Mouse (Mus musculus) embryonic fibroblast, embryonic 13.5 days (primary cell): Measurements from ENCODE around the gene Gm11541. TPM values are rescaled to one million over a fixed set of nuclear protein-coding genes. Genes with fewer than 3 reads are reported as not detected.
A peak's percentile ranks its signal among the peaks of the same experiment; 100 is the strongest.
"Not testable (repeated sequence)": the region's sequence is repeated elsewhere in the genome, so short reads cannot be mapped to it uniquely, and the experiment has no call there.

ENCODE experiments used
- H3K27ac ChIP-seq: 2 replicates; pipeline ENCODE4 v1.5.1; 2012; ENCODE audit warnings: low read length, control low read depth, inconsistent platforms; ENCODE audit not compliant: insufficient read depth
- H3K4me1 ChIP-seq: 2 replicates; pipeline ENCODE4 v1.6.1; 2011; ENCODE audit warnings: low read length; ENCODE audit not compliant: control insufficient read depth, insufficient read depth
- H3K4me3 ChIP-seq: 2 replicates; pipeline ENCODE4 v1.5.1; 2011; ENCODE audit warnings: mild to moderate bottlenecking, control low read depth, low read length; ENCODE audit not compliant: insufficient read depth
- CTCF ChIP-seq: IDR thresholded peaks from 2 replicates; pipeline ENCODE4 v1.5.1; 2011; ENCODE audit warnings: mild to moderate bottlenecking, control low read depth, low read length, moderate library complexity, borderline replicate concordance; ENCODE audit not compliant: insufficient read depth
- POLR2A ChIP-seq: IDR thresholded peaks from 2 replicates; pipeline ENCODE4 v1.6.1; 2011; ENCODE audit warnings: low read depth, mild to moderate bottlenecking, control low read depth, low read length, moderate library complexity
- polyA plus RNA-seq: library from polyadenylated mRNA; stranded (reverse); fragments of >200 nt; gene quantifications from 2 replicates; pipeline ENCODE4 v1.2.4, GENCODE M21; 2011; ENCODE audit warnings: low read depth; ENCODE audit not compliant: missing spikeins, insufficient read length

Gm11541 gene
- polyA plus RNA-seq, 1 experiment = not detected

GRCm38 (mm10) chr11:94697703-94698464 lies 6.4 kb downstream of the Gm11541 start:
- Histone ChIP-seq H3K4me1 (no peaks in the 10 kb centered on the region), H3K4me3 (no peak overlapping the region), H3K27ac (no peak overlapping the region)
- TF ChIP-seq CTCF (no peak), POLR2A (no peak)

DNA sequence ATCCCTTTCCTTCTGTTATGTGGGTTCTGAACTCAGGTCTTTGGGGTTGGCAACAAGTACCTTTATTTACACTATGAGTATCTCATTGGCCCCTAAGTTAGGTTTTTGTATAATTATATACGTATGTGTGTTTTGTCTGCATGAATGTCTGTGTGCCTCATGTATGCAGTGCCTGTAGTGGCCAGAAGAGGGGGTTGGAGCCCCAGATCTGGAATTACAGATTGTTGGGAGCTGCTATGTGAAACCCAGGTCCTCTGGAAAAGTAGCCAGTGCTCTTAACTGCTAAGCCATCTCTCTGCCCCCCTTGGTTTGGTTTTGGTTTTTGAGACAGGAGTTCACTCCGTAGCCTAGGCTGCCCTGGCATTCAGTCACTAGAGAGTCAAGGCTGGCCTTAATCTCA lies 7.2 kb downstream of the Gm11541 start:
- H3K4me1 ChIP-seq = no peaks in the 10 kb centered on the region
- no peak overlapping the region for H3K27ac ChIP-seq
- TF ChIP-seq POLR2A (no peak), CTCF (no peak)
- H3K4me3 ChIP-seq = no peak overlapping the region

- H3K4me3 ChIP-seq = no peak overlapping the region
- H3K27ac ChIP-seq = no peak overlapping the region
- no peaks in the 10 kb centered on the region for H3K4me1 ChIP-seq
- TF ChIP-seq CTCF (no peak), POLR2A (no peak)
Observed at GRCm38 (mm10) chr11:94695508-94695907, 8.8 kb downstream of the Gm11541 start.

GRCm38 (mm10) chr11:94692502-94692901 lies 11.8 kb downstream of the Gm11541 start:
- H3K4me1 ChIP-seq, H3K4me3 ChIP-seq, H3K27ac ChIP-seq: not testable (repeated sequence)

DNA sequence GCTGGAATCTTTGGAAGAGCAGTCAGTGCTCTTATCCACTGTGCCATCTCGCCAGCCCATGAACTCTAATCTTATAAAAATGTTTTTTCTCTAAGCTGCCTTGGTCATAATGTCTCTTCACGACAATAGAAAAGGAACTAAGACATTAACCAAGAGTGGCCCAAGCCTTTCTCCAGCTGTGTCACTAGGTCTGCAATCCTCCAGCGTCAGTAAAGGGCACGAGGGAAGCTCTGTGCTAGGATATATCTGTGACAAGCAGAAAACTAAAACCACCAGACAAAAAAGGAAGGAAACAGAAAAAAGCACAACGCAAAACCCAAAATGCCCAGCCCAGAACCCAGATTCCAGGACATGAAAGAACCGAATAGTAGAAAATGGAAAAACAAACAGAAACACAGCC lies 17.1 kb downstream of the Gm11541 start:
- no peak overlapping the region for H3K27ac ChIP-seq
- no peaks in the 10 kb centered on the region for H3K4me1 ChIP-seq
- TF ChIP-seq CTCF (no peak), POLR2A (no peak)
- no peak overlapping the region for H3K4me3 ChIP-seq

DNA sequence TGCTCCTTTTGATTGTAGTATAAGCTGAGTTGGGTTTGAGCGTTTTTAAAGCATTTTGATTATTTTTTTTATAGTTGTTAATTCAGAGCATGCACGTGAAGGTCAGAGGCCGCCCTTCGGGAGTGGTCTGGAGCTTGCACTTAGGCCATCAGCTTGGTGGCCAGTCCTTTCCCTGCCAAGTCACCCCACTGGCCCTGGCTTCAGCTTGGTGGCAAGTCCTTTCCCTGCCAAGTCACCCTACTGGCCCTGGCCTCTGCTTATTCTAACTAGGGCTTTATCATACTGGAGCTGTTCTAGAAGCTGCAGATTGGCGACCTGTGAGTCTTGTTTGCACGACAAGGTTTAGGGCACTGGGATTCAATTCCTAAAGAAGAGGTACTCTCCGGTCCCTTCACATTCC lies 21.9 kb downstream of the Gm11541 start:
- H3K27ac ChIP-seq = no peak overlapping the region
- TF ChIP-seq CTCF (no peak), POLR2A (no peak)
- no peaks in the 10 kb centered on the region for H3K4me1 ChIP-seq
- H3K4me3 ChIP-seq = no peak overlapping the region

DNA sequence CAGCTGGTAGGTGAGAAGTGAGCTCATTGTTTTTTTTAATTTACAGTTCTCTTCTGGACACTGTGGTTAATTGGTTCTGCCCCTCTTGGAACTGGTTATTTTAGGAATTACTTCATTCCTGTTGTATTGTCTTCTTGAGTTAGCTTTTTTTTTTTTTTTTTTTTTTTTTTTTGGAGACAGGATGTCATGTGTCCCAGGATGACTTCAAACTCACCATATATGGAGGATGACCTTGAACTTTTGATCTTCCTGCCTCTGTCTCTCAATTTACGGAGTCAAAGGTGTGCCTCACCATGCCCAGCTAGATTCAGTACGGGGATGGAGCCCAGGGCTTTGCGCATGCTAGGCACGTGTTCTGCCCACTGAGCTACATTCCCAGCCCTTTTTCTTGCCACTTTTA lies 22.7 kb downstream of the Gm11541 start:
- no peak for TF ChIP-seq POLR2A
- no peak for TF ChIP-seq CTCF
- no peaks in the 10 kb centered on the region for H3K4me1 ChIP-seq
- no peak overlapping the region for H3K4me3 ChIP-seq
- H3K27ac ChIP-seq = no peak overlapping the region

DNA sequence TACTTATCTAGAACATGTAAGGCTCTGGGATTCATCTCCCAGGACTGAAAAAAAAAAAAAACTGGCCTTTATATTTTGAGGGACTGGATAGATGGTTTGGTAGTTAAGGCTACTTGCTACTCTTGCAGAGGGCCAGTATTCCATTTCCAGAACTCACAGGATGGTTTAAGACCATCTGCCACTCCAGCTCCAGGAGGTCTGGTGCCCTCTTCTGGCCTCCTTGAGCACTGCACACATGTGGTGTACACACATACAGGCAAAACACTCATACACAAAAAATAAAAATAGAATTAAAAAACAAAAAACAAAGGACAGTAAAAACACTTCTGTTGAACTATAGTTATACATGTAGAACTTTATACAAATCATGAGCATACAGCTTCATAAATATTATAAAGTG lies 23.7 kb downstream of the Gm11541 start:
- no peak overlapping the region for H3K4me3 ChIP-seq
- TF ChIP-seq POLR2A (no peak), CTCF (no peak)

GRCm38 (mm10) chr11:94677607-94678145 lies 26.6 kb downstream of the Gm11541 start:
- Histone ChIP-seq H3K27ac (no peak overlapping the region), H3K4me3 (peak overlapping the region; percentile 37), H3K4me1 (no peaks in the 10 kb centered on the region)
- TF ChIP-seq CTCF = no peak
- TF ChIP-seq POLR2A = no peak

More for the DNA sequence above, 23.7 kb downstream of the Gm11541 start:
- Histone ChIP-seq H3K27ac (no peak overlapping the region), H3K4me1 (no peaks in the 10 kb centered on the region)

DNA sequence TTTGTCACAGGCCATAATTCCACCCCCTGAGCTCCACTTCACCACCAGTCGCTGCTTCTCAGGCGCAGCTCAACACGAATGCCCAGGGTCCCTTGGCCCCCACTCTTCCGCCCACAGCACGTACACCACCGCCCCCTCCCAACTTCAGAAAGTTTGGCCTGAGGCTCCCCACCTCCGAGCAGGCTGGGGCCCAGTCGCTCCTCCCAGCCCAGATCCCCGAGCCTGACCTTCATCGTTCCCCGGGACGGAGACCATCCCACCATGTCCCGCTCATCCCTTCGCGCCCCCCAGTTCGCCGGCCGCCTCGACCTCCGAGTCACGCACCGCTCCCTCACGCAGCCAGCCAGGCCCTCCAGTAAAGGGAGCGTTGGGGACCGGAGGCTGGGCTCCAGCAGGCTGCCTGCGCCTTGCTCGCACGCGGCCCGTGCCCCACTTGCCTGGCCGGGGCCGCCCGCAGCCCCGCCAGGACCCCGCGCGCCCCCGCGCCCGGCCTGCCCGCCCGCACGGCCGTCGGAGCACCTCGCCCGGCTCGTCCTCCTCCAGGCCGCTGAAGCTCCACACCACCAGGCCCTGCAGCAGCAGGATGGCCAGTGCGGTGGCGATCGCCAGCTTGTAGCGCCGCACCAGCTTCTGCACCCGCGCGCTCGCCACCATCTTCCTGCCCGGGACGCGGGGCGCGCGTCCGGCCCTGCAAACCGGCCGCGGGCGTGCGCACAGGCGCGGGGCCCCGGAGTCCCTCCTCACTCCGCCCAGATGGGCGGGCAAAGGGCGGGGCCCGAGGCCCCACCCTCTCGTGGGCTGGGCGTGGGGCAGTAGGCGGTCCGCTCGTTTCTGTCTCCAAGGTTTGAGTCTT lies 27.3 kb downstream of the Gm11541 start, which contains the start of gene Xylt2:
TSS of gene Xylt2 (minus strand) at position 762 of the 853 bp plus-strand sequence.
- Histone ChIP-seq H3K27ac (no peak within 1 kb of the TSS), H3K4me1 (no peaks in the 10 kb centered on the region), H3K4me3 (peak within 1 kb of the TSS; percentile 66)
- TF ChIP-seq POLR2A (peak; percentile 83), CTCF (no peak)
